Mouse (Mus musculus): ENCODE measurements at regions not wholly inside any gene's neighbourhood (a gene's known extent, or its start where the extent isn't known, plus 50 kb on each side); places are given as distances from the start of the nearest gene placed in this dataset.

DNA sequence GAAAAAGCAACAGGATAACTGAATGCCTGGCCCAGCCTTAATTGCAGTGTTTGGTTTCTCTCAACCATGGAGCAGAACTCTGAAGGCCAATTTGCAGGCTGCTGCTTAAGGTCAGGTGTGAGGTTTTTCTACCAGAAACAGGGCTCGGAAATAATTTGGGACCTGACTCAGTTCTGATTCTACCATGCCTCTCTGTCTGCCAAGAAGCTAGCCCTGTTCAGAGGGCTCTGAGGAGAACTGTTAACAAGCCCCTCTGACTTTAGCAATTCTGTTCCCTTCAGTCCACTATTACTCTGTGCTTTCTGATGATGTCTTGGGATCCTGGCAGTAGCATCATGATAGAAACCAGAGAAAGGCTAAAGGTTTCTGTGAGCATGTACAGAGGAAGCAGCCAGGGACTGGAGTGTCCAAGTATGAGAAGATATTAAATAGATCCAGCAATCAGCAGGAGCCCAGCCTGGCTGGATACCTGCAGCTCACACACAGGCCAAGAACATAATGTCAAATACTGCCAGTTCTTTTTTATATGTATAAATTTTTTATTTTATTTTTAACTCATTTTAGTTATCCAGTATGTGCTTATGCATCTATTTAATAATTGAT lies 131.4 kb upstream of the Sptlc3 start:
- DNase-seq (ENCODE audit: inconsistent ontology term): no peak

DNA sequence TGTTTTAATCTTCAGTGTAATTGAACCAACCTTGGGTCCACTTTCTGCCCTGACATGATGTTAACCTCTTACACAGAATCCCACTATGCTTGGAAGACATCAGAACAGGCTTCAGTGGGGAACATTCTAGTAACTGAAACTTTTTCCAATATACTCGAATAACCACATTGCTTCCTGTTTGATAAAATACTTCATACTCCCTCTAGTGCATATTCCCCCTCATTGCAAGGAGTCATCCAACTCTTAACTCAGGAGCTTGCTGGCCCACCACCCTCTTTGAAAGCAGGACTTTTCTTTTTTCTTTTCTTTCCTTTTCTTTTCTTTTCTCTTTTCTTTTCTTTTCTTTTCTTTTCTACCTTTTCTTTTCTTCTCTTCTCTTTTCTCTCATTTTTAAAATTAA lies 123.6 kb upstream of the Sptlc3 start:
- DNase-seq (ENCODE audit: inconsistent ontology term): no peak

DNA sequence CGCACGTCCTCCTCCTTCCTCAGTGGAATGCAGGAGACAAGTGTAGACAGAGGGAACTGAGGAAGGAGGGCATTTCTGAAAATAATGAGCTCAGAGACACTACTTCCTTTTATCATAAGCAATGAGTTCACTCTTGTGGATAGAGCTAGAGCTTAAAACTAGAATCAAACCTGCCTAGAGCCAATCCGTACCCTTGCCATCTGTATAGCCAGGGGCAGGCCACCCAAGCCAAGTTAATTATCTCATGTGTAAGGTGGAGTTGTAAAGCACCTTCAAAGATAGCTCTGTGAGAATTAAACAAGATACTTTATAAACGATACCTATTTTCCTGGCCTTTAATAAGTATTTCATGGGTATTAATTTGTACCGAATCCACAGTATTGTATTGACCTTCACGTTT lies 113.4 kb upstream of the Sptlc3 start:
- no peak for DNase-seq (ENCODE audit: inconsistent ontology term)

DNA sequence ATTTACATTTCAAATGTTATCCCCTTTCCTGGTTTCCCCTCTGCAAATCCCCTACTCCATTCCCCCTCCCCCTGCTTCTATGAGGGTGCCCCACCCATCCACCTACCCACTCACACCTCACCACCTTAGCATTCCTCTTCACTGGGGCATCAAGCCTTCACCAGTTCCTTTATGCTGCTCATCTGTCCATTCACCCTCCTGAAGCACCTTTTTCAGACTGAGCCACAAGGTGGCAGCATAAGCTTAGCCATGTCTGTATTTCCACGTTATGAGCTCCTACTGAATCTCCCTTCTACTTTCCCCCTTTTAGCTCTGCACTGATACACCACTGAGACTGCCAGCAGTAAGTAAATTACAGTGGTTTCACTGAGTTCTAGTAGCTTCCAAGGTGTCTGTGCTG lies 112.1 kb upstream of the Sptlc3 start:
- DNase-seq (ENCODE audit: inconsistent ontology term): peak; percentile 52

DNA sequence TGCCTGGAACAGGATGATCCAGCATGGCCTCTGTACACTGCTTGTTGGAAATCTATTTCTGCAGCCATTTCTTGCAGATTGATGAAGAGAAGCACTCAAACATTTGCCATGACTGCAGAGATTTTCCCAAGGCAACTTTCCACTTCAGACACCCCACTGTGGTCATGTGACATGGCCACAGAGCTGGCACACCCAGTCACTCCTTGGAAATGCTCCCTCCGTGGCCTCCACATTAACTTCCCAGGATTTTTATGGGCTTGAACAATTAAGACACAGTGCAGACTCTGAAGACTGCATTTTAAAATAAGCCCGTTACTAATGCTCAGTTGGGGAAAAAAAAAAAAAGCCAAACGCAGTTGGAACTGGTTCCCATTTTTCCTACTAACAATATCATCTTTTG lies 80.2 kb upstream of the Sptlc3 start:
- no peak for DNase-seq (ENCODE audit: inconsistent ontology term)

DNA sequence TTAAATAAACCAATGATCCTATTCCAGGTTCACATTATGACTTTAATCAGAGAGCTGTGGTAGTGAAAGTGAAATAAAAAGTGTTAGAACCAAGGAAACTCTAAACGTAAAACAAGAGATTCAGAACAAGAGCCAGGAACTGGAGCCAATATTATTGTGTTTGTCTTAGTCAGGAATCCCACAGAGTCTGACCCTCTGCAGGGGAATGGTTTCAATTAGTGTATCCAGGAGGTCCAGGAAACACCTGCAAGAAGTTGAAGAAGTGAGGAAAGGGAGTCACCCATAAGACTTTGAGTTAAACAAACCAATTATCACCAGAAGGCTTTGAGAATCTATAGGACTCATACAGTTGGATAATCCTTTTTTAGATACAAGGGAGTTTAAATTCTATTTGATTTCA lies 76.2 kb upstream of the Sptlc3 start:
- no peak for DNase-seq (ENCODE audit: inconsistent ontology term)

DNA sequence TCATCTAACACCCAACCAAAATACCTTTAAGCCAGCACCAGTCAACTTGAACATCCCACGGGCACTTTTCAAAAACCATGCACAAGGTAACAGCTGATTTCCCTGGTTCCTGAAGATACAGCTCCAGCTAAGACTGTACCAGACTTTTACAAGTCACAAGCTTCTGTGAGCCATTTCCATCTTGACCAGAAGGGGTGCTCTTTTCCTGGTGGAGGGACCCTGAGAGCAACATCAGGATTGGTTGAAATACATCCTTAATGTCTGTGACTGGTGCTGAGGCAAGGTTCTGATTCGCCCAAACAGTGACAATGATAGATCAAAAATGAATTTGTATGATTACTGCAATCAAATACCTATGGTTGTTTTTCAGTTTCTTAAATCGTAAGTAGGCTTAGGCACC lies 71.0 kb upstream of the Sptlc3 start:
- DNase-seq (ENCODE audit: inconsistent ontology term): no peak

DNA sequence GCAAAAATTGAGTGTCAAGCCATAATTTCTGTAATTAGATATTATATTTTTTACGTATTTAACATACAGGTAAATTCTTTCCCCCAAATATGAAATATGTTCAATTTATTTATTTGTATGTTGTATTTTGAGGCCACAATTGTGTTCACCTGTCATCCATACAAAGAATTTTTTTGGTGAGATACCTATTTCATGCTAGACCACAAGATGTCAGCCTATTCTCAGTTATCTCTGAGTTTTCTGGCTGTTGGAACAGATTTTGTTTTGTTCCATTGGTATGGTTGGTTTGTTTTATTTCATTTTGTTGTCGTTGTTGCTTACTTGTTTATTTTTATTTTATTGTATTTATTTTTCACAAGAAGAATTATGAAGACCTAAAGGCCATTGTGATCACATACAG lies 70.3 kb upstream of the Sptlc3 start:
- DNase-seq (ENCODE audit: inconsistent ontology term): no peak
